Mouse (Mus musculus) liver, embryonic 14.5 days (tissue): ENCODE measurements at regions not wholly inside any gene's neighbourhood (a gene's known extent, or its start where the extent isn't known, plus 50 kb on each side); places are given as distances from the start of the nearest gene placed in this dataset.

Source experiments
- ATAC-seq: fragments of 200-750 bp; cut with Nextera tagmentation; 2 replicates; pipeline ENCODE4 v1.8.0; 2017; ENCODE audit warnings: moderate number of reproducible peaks, mild to moderate bottlenecking, moderate library complexity; ENCODE audit not compliant: insufficient read depth
- DNase-seq, 3 experiments: peaks; one replicate each; pipeline ENCODE4 v3.0.0-alpha.2; 2012 to 2013; ENCODE audit warnings: low read depth in 3 of 3, low spot score in 3 of 3
- H3K27ac ChIP-seq: fragments of 300-500 bp; sonication (generic); 2 replicates; pipeline ENCODE4 v1.5.1; 2014; ENCODE audit warnings: moderate library complexity, mild to moderate bottlenecking, control low read depth, inconsistent platforms
- H3K27me3 ChIP-seq: fragments of 300-500 bp; sonication (generic); 2 replicates; pipeline ENCODE4 v1.6.1; 2014; ENCODE audit warnings: mild to moderate bottlenecking, low read length, moderate library complexity; ENCODE audit not compliant: control insufficient read depth, insufficient read depth
- H3K36me3 ChIP-seq: fragments of 300-500 bp; sonication (generic); replicated peaks from 2 replicates; pipeline ENCODE4 v1.6.1; 2014; ENCODE audit warnings: low read depth; ENCODE audit not compliant: control insufficient read depth, insufficient read depth
- H3K4me1 ChIP-seq, 2 experiments: fragments of 200-500 bp in 1 of 2; fragments of 300-500 bp in 1 of 2; sonication (generic) in 1 of 2; replicated peaks; 2 replicates each; pipeline ENCODE4 v1.6.1; 2012 to 2014; ENCODE audit warnings: antibody characterized with exemption in 1 of 2, inconsistent platforms in 1 of 2, low read length in 1 of 2; ENCODE audit not compliant: control insufficient read depth in 2 of 2, insufficient read depth in 2 of 2
- H3K4me2 ChIP-seq: fragments of 300-500 bp; sonication (generic); 2 replicates; pipeline ENCODE4 v1.6.1; 2014; ENCODE audit warnings: low read depth, mild to moderate bottlenecking, control low read depth, moderate library complexity
- H3K4me3 ChIP-seq, 2 experiments: fragments of 200-500 bp in 1 of 2; fragments of 300-500 bp in 1 of 2; sonication (generic) in 1 of 2; 2 replicates each; pipeline ENCODE4 v1.5.1; 2012 to 2014; ENCODE audit warnings: low read depth in 2 of 2, low read length in 2 of 2, mild to moderate bottlenecking in 2 of 2, control low read depth in 1 of 2, inconsistent platforms in 1 of 2, moderate library complexity in 1 of 2; ENCODE audit not compliant: insufficient read depth in 1 of 2
- H3K9ac ChIP-seq: fragments of 300-500 bp; sonication (generic); replicated peaks from 2 replicates; pipeline ENCODE4 v1.6.1; 2014; ENCODE audit warnings: mild to moderate bottlenecking, control low read depth, moderate library complexity
- H3K9me3 ChIP-seq: fragments of 300-500 bp; sonication (generic); 2 replicates; pipeline ENCODE4 v1.6.1; 2016; ENCODE audit warnings: low read length, mixed read lengths; ENCODE audit not compliant: control insufficient read depth
- CTCF ChIP-seq: IDR thresholded peaks from 2 replicates; pipeline ENCODE4 v1.5.1; 2016; ENCODE audit warnings: antibody characterized with exemption, low read depth, control low read depth
- EP300 ChIP-seq: IDR thresholded peaks from 2 replicates; pipeline ENCODE4 v1.6.1; 2016; ENCODE audit warnings: antibody characterized with exemption, low read depth
- WGBS: fragments of 180-500 bp; shearing (Covaris S2); extraction: QIAGEN DNeasy Blood & Tissue Kit; methylation state at CpG from one replicate; pipeline ENCODE4 v1.1.7; 2014; ENCODE audit not compliant: insufficient replicate concordance; 5-methylcytosine and 5-hydroxymethylcytosine counted together

DNA sequence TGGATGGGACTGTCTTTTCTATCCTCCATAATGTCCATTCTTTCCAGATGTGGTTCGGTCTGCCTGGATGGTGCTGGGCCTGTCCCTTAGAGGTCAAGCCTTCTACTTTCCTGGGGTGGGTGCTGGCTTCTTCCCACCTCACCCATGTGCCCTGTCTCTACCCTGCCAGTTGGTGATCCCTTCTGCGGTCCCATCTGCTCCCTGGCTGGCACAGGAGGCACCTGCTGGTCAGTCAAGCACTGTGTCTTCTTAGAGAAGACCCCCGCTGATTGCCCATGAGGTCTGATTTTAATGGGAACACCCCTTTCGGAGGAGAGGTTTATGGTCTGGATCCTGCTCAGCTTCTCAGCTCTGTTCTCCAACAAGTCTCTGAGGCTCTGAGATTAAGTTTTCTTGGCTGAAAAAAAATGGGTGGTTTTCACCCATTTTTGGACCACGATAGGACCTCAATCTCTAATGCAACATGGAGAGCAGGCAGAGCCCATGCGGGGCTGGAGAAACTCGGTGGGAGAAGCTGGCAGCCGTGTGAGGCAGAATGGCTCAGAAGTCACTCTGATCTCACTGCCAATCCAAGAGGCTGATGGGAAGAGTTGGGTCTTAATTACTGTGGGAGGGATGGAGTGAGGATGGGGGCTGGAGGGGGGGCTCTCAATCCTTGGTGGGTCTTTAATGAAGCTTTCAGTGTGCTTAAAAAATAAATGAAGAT is 78.5 kb upstream of the Igsf21 start:
- no peaks in the 10 kb centered on the region for H3K27me3 ChIP-seq
- TF ChIP-seq EP300 (no peak), CTCF (no peak)
- no peak overlapping the region for H3K9ac ChIP-seq
- DNase-seq, result no peak
- H3K36me3 ChIP-seq, result no peaks in the 10 kb centered on the region
- no peaks in the 10 kb centered on the region for H3K4me1 ChIP-seq
- no peak overlapping the region for H3K27ac ChIP-seq
- WGBS, result 56% methylated on average over 8 of the region's 8 CpGs
- no peak for ATAC-seq
- H3K4me2 ChIP-seq, result no peak overlapping the region
- H3K4me3 ChIP-seq, result no peak overlapping the region
- H3K9me3 ChIP-seq, result no peaks in the 10 kb centered on the region; the same call in 1 of the 2 replicates

DNA sequence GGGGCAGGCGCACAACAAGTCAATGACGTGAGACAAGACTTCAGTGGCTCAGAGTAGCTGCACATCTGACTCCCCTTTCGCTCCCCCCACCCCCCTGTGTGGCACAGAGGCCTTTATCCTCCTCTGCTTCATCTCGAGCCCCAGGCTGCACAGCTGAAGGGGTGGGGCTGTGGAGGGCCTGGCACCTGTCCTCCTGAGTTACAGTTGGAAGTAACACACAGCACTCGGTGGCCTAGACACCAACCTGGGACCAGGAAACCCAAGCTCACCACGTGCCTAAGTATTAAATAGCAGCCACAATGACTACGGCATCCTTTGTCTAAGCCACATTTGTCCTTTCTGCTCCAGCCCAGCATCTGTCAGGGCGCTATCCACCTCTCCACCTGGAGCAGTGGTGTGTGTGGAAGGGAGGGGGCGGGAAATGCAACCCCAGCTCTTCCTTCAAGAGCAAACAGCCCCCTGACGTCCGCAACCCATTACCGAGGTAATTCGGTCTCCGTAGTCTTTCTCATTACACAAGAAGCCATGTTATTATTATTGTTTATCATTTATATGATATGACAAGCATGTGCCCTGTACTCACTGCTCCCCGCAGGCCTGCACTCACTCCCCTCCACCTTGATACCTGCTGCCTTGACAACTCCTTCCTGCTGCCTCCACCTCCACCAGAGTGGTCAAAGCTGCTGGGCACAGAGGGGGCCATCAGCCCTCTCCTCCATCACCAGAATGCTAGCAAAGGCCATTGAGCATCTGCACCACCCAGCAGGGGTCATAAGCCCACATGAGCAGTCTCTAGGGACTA is 73.7 kb upstream of the Igsf21 start:
- Histone ChIP-seq H3K27me3 (no peaks in the 10 kb centered on the region), H3K4me3 (no peak overlapping the region), H3K36me3 (no peaks in the 10 kb centered on the region), H3K9ac (no peak overlapping the region), H3K4me1 (no peaks in the 10 kb centered on the region), H3K9me3 (no peaks in the 10 kb centered on the region; the same call in 1 of the 2 replicates), H3K4me2 (no peak overlapping the region), H3K27ac (no peak overlapping the region)
- ATAC-seq (no peak), DNase-seq (no peak)
- WGBS, result 59% methylated on average over 15 of the region's 15 CpGs
- no peak for TF ChIP-seq CTCF
- no peak for TF ChIP-seq EP300

DNA sequence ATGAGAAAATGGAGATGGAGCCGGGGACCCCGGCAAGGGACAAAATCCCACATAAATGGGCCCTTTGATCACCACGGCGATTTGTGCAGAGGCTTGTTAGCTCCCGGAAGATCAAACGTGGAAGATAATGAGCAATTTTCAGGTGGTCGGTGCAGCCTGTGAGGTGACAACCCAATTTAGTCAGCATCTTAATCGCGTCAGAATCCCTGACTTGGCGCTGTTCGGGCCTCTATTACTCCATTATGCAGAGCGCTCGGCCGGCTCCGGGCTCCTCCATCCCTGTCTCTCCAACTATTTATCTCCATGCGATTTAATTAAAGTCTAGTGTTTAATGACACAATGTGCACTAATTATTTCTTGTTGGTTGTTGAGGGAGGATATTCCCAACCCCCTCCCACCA is 66.1 kb upstream of the Igsf21 start:
- 77% methylated on average over 16 of the region's 16 CpGs for WGBS
- ATAC-seq (no peak), DNase-seq (no peak)
- Histone ChIP-seq H3K36me3 (no peaks in the 10 kb centered on the region), H3K27ac (no peak overlapping the region), H3K4me1 (no peaks in the 10 kb centered on the region), H3K4me3 (no peak overlapping the region), H3K4me2 (no peak overlapping the region), H3K27me3 (no peaks in the 10 kb centered on the region), H3K9ac (no peak overlapping the region), H3K9me3 (no peaks in the 10 kb centered on the region; the same call in 1 of the 2 replicates)
- TF ChIP-seq CTCF (no peak), EP300 (no peak)

DNA sequence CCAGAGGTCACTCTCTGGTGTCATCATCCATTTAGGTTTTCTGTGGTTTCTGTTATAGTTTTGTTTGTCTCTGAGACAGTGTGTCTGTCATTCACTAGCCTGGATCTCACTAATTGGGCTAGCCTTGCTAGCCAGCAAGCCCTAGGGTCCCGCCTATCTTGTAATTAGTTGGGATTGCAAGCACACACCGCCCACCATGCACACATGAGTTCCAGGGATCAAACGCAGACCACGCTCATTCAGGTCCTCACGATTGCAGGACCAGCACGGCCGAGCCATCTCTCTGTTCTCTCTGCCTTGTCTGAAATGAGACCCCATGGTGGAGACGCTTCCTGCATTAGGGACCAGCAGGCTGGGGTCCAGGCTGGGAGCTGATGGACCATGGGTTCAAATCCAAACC is 60.9 kb upstream of the Igsf21 start:
- WGBS, result 64% methylated on average over 8 of the region's 8 CpGs
- no peak overlapping the region for H3K4me2 ChIP-seq
- H3K9ac ChIP-seq, result no peak overlapping the region
- ATAC-seq (no peak), DNase-seq (no peak)
- no peak for TF ChIP-seq EP300
- H3K36me3 ChIP-seq, result no peaks in the 10 kb centered on the region
- no peaks in the 10 kb centered on the region for H3K27me3 ChIP-seq
- no peak overlapping the region for H3K4me3 ChIP-seq
- no peak overlapping the region for H3K27ac ChIP-seq
- no peaks in the 10 kb centered on the region; the same call in none of the 2 replicates for H3K9me3 ChIP-seq
- H3K4me1 ChIP-seq, result no peaks in the 10 kb centered on the region

DNA sequence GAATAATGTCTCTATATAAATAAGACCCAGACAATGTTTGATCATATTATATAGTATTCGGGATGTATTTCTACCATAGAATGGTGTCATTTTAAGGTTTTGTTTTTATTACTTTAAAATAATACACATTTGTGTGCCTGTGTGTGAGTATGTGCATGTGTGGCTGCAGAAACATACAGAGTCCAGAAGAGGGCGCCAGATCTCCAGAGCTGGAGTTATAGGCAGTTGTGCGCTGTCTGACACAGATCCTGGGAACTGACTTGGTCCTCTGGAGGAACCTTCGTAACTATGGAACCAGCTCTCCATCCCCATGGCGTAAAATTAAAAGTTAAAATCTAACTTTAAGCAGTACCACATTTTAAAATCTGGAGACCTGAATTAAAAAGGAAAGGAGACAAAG is 58.4 kb upstream of the Igsf21 start:
- no peak overlapping the region for H3K9ac ChIP-seq
- no peak overlapping the region for H3K4me2 ChIP-seq
- TF ChIP-seq CTCF, result no peak
- no peak for TF ChIP-seq EP300
- no peak overlapping the region for H3K27ac ChIP-seq
- no peaks in the 10 kb centered on the region for H3K4me1 ChIP-seq
- DNase-seq (no peak), ATAC-seq (no peak)
- H3K27me3 ChIP-seq, result no peaks in the 10 kb centered on the region
- H3K4me3 ChIP-seq, result no peak overlapping the region
- 65% methylated on average over 5 of the region's 5 CpGs for WGBS
- no peaks in the 10 kb centered on the region; the same call in 1 of the 2 replicates for H3K9me3 ChIP-seq
- no peaks in the 10 kb centered on the region for H3K36me3 ChIP-seq
